Mouse (Mus musculus): Measurements from ENCODE around the gene Cabin1.

Cabin1 gene

GRCm38 (mm10) chr10:75634610-75635009, 129.5 kb downstream of the Cabin1 start:
- peak in 1 of 2 experiments; percentile 5 for DNase-seq

GRCm38 (mm10) chr10:75633576-75634139, 130.5 kb downstream of the Cabin1 start:
- DNase-seq: no peak

- DNase-seq: no peak
These were observed 131.1 kb downstream of the Cabin1 start for GRCm38 (mm10) chr10:75633048-75633447.

- no peak for DNase-seq
These were observed 131.5 kb downstream of the Cabin1 start for GRCm38 (mm10) chr10:75632633-75633032.

GRCm38 (mm10) chr10:75627490-75627889, 136.7 kb downstream of the Cabin1 start:
- no peak for DNase-seq

GRCm38 (mm10) chr10:75626991-75627390, 137.2 kb downstream of the Cabin1 start:
- DNase-seq: no peak

- DNase-seq: no peak
These were observed 138.2 kb downstream of the Cabin1 start for GRCm38 (mm10) chr10:75625920-75626319.

- DNase-seq: no peak
These were observed 143.3 kb downstream of the Cabin1 start for GRCm38 (mm10) chr10:75620818-75621217.

GRCm38 (mm10) chr10:75616044-75616443, 148.1 kb downstream of the Cabin1 start:
- DNase-seq: no peak

GRCm38 (mm10) chr10:75610486-75610885, 153.7 kb downstream of the Cabin1 start:
- DNase-seq: no peak

- DNase-seq: no peak
These were observed 155.2 kb downstream of the Cabin1 start for GRCm38 (mm10) chr10:75608975-75609374.

- DNase-seq: no peak
These were observed 156.9 kb downstream of the Cabin1 start for GRCm38 (mm10) chr10:75607253-75607652.

- DNase-seq: peak; percentile 40
These were observed 158.8 kb downstream of the Cabin1 start for GRCm38 (mm10) chr10:75605162-75605846.

GRCm38 (mm10) chr10:75600189-75600730, 163.9 kb downstream of the Cabin1 start:
- DNase-seq: no peak
